Mouse (Mus musculus) erythroblast, embryonic 14.5 days (primary cell): ENCODE measurements around the gene Suds3. TPM values are rescaled to one million over a fixed set of nuclear protein-coding genes. Genes with fewer than 3 reads are reported as not detected.

Source experiments
- H3K27me3 ChIP-seq: 2 replicates; pipeline ENCODE4 v1.6.1; 2012; ENCODE audit warnings: inconsistent platforms; ENCODE audit not compliant: control insufficient read depth
- H3K36me3 ChIP-seq: 2 replicates; pipeline ENCODE4 v1.6.1; 2012; ENCODE audit warnings: mild to moderate bottlenecking, inconsistent platforms; ENCODE audit not compliant: control insufficient read depth
- H3K4me1 ChIP-seq: 2 replicates; pipeline ENCODE4 v1.6.1; 2012; ENCODE audit warnings: inconsistent platforms; ENCODE audit not compliant: control insufficient read depth
- H3K4me3 ChIP-seq: replicated peaks from 2 replicates; pipeline ENCODE3; 2012; ENCODE audit warnings: moderate library complexity, mild to moderate bottlenecking, inconsistent platforms
- H3K9me3 ChIP-seq: 2 replicates; pipeline ENCODE4 v1.6.1; 2012; ENCODE audit warnings: low read length, inconsistent platforms, mixed read lengths; ENCODE audit not compliant: control insufficient read depth
- GATA1 ChIP-seq: IDR thresholded peaks from 2 replicates; pipeline ENCODE4 v1.6.1; 2012; ENCODE audit warnings: low read length, inconsistent platforms, mixed read lengths
- TAL1 ChIP-seq: IDR thresholded peaks from 3 replicates; pipeline ENCODE4 v1.6.1; 2012; ENCODE audit warnings: low read length, inconsistent platforms, mixed read lengths
- polyA plus RNA-seq: library from polyadenylated mRNA; stranded (reverse); fragments of >175 nt; gene quantifications from 2 replicates; pipeline ENCODE4 v1.2.3, GENCODE M21; 2012

Suds3 gene
- 8.0 and 8.8 TPM in 2 replicates for polyA plus RNA-seq

- H3K4me1 ChIP-seq, result peaks cover 56% of the 10 kb centered on the region
- TF ChIP-seq GATA1, result no peak
- no peak for TF ChIP-seq TAL1
- H3K4me3 ChIP-seq, result peak within 1 kb of the TSS; percentile 98
- H3K27me3 ChIP-seq, result no peaks in the 10 kb centered on the region
- H3K9me3 ChIP-seq, result no peaks in the 10 kb centered on the region
- peaks cover 32% of the 10 kb centered on the region for H3K36me3 ChIP-seq
Observed at GRCm38 (mm10) chr5:117115836-117116366, at the start of gene Suds3. Gene Suds3, minus strand, starts transcription at chr5:117116113.

DNA sequence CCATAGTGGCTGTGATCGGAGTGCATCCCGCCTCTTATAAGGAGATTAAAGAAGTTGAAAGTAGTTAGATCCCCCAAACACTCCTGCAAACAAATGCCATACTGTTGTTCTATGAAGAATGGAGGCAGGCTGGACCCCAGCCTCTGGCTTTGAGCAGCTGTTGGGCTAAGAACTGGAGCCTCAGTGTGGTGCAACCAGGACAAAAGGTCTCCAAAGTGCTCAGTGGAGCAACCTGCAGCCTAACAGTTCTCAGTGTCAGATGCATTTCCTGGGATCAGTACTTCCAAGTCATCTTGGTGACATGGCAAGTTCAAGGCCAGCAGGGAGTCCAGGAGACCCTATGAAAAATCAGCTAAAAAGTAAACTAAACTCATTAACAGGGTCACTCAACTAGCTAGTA lies 49.0 kb upstream of the Suds3 start:
- Histone ChIP-seq H3K36me3 (peaks cover 76% of the 10 kb centered on the region), H3K4me1 (peaks cover 2% of the 10 kb centered on the region), H3K27me3 (no peaks in the 10 kb centered on the region), H3K4me3 (no peak overlapping the region), H3K9me3 (no peaks in the 10 kb centered on the region)
- TF ChIP-seq GATA1 (no peak), TAL1 (no peak)

DNA sequence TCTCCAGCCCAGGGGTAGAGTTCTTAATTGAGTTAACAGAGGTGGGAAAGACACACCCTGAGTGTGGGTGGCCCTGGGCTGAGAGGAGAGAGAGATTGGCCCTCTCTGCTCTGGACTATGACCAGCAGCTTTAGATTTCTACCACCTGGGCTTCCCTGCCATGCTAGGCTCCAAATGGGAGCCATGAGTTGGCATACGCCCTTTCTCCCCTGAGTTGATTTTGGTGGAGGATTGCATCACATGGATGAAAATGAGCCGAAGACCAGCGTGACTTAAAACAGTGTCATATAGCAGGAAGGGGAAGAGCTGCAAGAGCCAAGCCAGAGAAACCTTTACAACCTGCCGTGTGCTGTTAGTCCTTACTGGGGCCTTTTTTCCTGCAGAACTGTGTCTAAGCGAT lies 48.6 kb upstream of the Suds3 start:
- Histone ChIP-seq H3K27me3 (no peaks in the 10 kb centered on the region), H3K36me3 (peaks cover 76% of the 10 kb centered on the region), H3K4me3 (no peak overlapping the region), H3K9me3 (no peaks in the 10 kb centered on the region), H3K4me1 (peaks cover 2% of the 10 kb centered on the region)
- no peak for TF ChIP-seq GATA1
- no peak for TF ChIP-seq TAL1

GRCm38 (mm10) chr5:117163790-117164189 lies 47.9 kb upstream of the Suds3 start:
- Histone ChIP-seq H3K27me3 (no peaks in the 10 kb centered on the region), H3K9me3 (no peaks in the 10 kb centered on the region), H3K36me3 (peaks cover 76% of the 10 kb centered on the region), H3K4me1 (peaks cover 3% of the 10 kb centered on the region), H3K4me3 (no peak overlapping the region)
- TF ChIP-seq GATA1 (no peak), TAL1 (no peak)

- H3K36me3 ChIP-seq, result peaks cover 80% of the 10 kb centered on the region
- peaks cover 7% of the 10 kb centered on the region for H3K4me1 ChIP-seq
- no peak for TF ChIP-seq GATA1
- TF ChIP-seq TAL1, result no peak
Observed at GRCm38 (mm10) chr5:117160499-117160898, 44.6 kb upstream of the Suds3 start.

GRCm38 (mm10) chr5:117159805-117160291 lies 43.9 kb upstream of the Suds3 start:
- Histone ChIP-seq H3K27me3 (no peaks in the 10 kb centered on the region), H3K4me1 (peaks cover 8% of the 10 kb centered on the region), H3K9me3 (no peaks in the 10 kb centered on the region), H3K4me3 (no peak overlapping the region), H3K36me3 (peaks cover 80% of the 10 kb centered on the region)
- TF ChIP-seq TAL1 (no peak), GATA1 (no peak)

More at GRCm38 (mm10) chr5:117160499-117160898, 44.6 kb upstream of the Suds3 start:
- Histone ChIP-seq H3K4me3 (no peak overlapping the region), H3K27me3 (no peaks in the 10 kb centered on the region), H3K9me3 (no peaks in the 10 kb centered on the region)

DNA sequence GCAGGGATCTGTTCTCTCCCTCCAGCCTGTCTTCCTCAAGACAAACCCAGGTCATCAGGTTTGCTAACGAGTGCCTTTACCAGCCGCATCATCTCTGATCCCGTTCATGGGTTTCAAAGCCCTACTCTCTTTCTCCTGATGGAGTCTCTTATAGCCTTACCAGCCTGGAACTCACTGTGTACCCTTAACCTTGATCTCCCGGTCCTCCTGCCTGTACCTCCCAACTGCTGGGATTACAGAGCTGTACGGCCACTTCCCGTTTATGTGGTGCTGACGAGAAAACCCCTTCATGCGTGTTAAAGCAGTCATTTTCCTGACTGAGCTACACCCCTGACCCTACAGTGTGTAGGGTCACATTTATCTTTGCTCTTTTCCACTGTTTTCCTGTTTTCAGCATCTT lies 43.4 kb upstream of the Suds3 start:
- H3K27me3 ChIP-seq, result no peaks in the 10 kb centered on the region
- no peaks in the 10 kb centered on the region for H3K9me3 ChIP-seq
- peaks cover 80% of the 10 kb centered on the region for H3K36me3 ChIP-seq
- TF ChIP-seq GATA1, result no peak
- no peak for TF ChIP-seq TAL1
- peaks cover 8% of the 10 kb centered on the region for H3K4me1 ChIP-seq
- H3K4me3 ChIP-seq, result no peak overlapping the region

DNA sequence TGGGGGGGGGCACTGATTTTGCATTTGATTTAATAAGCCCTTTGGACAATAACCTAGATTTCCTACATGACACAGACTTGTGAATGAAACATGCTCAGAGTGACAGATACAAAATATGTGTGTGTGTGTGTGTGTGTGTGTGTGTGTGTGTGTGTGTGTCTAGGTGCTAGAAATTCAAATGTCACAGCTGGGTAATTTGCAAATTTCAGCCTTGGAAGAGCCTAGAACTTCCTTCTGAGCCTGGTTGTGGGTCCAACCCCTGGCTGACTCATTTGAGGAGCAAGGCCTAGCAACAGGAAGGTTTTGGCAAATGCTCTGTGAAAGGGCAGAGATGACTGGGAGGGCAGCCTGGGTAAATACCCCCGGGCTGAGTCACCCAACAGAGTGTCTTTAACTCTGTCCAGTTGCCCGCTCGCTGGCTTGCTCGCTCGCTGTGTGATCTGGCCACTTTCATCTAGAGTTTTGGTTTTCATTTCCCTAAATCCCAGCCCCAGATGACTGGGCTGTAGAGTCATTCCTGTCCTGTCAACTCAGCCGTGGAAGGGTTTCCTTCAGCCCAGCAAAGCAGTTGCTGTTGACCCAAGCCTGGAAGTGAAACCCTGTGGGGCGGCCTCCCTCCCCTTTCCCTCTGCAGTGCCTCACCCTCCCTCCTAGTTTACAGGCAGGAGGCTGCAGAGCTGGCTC lies 42.6 kb upstream of the Suds3 start:
- Histone ChIP-seq H3K4me1 (peaks cover 15% of the 10 kb centered on the region), H3K4me3 (no peak overlapping the region), H3K36me3 (peaks cover 81% of the 10 kb centered on the region), H3K27me3 (no peaks in the 10 kb centered on the region), H3K9me3 (no peaks in the 10 kb centered on the region)
- no peak for TF ChIP-seq GATA1
- no peak for TF ChIP-seq TAL1

GRCm38 (mm10) chr5:117153527-117154091 lies 37.7 kb upstream of the Suds3 start:
- peaks cover 90% of the 10 kb centered on the region for H3K36me3 ChIP-seq
- H3K4me1 ChIP-seq, result peaks cover 24% of the 10 kb centered on the region
- no peak overlapping the region for H3K4me3 ChIP-seq
- peaks cover 9% of the 10 kb centered on the region for H3K9me3 ChIP-seq
- H3K27me3 ChIP-seq, result no peaks in the 10 kb centered on the region
- TF ChIP-seq GATA1 (no peak), TAL1 (no peak)
